Mouse (Mus musculus): Measurements from ENCODE around the gene Lrmda.

Lrmda gene

DNA sequence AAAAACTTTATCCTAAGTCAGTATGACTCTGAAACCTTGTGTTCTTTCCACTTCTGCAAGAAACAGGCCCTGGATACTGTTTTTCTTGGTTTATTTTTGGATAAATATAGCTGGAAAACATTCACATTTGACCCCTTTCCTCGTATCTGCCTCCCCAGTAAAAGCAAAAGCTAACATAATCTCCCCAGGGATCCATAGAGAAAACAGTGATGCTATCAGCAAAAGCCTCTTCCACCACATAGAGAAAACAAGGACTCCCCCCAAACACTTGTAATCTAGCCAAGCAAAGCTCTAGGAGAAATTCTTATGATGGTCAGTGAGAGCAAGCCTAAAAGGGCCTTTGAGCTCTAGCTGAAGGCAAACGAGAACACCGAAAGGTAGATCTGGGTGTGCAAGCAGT, 309.7 kb downstream of the Lrmda start:
- no peak for DNase-seq (ENCODE audit: low spot score)

DNA sequence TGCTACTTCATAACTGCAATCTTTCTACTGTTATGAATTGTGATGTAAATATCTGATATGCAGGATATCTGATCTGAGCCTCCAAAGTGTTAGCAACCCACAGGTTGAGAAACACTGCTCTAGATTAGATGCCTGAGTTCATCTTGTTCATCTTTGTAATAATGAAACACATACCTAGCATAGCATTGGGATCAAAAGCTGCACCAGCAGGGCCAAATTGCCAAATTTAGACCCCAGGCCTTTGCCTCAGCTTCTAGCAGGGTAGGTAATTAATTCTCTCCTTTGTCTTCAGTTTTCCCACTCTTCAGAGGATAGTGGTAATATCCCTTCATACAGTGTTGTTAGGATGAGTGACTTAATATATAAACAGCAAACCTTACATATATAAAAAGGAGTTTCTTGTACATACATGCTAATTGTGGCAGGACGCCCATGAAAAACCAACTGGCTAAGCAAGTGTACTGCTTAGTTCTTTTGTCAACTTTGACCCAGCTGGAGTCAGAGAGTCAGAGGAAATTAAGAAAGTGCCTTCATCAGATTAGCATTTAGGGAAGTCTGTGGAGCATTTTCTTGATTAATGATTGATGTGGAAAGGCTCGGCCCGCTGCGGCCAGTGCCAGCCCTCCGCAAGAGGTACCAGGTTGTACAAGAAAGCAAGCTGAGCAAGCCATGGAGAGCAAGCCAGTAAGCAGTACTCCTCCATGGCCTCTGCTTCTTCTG, 315.7 kb downstream of the Lrmda start:
- DNase-seq (ENCODE audit: low spot score) = no peak

DNA sequence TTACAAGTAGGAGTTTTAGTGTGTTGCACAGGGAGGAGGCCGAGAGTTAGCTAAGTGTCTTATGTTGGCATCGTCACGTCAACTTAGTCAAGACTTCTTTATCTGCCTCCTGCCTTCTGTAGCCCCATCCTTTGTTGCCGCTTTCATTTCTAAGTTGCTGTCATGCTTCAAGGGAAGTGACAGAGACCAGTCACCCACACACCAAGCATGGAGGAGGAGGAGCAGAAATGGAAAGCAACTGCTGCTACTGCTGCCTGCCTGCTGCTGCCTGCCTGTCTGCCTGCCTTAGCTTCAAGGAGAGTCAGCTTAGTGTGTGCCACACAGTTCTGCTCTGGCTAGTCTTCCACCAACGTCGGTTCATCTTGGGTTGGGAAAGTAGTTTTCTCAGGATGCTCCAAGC, 319.7 kb downstream of the Lrmda start:
- DNase-seq (ENCODE audit: low spot score) = no peak

DNA sequence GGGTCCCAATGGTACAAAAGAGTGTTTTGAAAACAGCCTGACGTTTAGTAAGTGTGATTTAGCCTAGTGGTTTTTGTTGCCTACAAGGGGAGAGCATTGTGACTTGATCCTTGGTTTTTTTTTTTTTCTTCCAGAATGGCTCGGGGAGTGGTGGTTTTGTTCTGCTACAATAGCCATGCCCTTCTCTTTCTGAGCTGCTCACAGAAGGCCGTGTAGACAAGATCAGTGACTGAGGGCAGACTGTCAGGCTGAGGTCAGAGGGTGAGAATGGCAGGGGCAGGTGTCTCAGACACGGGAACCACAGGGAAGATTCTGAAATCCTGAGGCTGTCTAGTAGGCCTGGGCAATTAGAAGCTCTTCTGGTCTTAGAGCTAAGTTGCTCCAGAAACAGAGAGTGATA, 323.8 kb downstream of the Lrmda start:
- no peak for DNase-seq (ENCODE audit: low spot score)

GRCm38 (mm10) chr14:22345248-22345647, 325.7 kb downstream of the Lrmda start:
- DNase-seq (ENCODE audit: low spot score) = no peak

DNA sequence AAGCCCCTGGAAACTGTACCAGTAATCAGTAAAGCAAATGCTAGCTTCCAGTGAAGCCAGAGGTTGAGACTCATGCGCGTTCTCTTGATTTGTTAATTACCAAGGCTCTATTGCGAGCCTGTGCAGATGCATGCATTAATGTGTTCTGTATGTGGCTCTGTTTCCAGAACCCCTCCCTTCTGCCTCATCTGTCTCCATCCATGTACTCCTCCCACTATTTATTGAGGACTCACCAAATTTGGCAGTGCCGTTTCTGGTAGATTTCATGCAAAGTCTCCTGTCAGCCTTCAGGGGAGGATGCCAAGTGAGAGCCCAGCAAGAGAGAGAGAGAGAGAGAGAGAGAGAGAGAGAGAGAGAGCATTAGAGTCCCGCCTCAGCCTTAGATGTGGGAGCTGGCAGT, 334.1 kb downstream of the Lrmda start:
- no peak for DNase-seq (ENCODE audit: low spot score)

GRCm38 (mm10) chr14:22354769-22355574, 335.5 kb downstream of the Lrmda start:
- no peak for DNase-seq (ENCODE audit: low spot score)

DNA sequence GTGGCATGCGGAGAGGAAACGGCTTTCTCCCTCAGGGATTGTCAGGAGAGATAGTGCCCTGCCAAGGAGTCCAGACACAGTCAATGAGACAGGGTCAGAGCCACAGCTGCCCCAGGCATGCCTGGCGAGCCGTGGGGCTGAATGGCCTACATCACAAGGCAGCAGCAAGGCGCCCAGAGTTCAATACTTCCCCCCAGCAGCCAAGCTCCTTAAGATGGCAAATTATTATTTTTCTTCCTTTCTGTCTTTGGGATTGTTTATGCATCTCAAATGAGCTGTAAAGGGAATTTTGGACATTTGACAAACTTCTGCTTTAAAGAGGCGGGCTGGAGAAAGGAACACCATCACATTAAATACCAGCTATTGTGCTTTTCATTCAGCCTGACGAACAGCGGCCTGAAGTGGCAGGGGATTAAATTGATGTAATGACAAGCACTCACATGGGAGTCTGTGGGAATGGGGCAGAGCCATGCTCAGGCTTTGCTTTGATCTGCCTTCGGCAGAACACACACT, 338.5 kb downstream of the Lrmda start:
- DNase-seq (ENCODE audit: low spot score) = no peak

- no peak for DNase-seq (ENCODE audit: low spot score)
These were observed 344.7 kb downstream of the Lrmda start for GRCm38 (mm10) chr14:22364010-22364748.

DNA sequence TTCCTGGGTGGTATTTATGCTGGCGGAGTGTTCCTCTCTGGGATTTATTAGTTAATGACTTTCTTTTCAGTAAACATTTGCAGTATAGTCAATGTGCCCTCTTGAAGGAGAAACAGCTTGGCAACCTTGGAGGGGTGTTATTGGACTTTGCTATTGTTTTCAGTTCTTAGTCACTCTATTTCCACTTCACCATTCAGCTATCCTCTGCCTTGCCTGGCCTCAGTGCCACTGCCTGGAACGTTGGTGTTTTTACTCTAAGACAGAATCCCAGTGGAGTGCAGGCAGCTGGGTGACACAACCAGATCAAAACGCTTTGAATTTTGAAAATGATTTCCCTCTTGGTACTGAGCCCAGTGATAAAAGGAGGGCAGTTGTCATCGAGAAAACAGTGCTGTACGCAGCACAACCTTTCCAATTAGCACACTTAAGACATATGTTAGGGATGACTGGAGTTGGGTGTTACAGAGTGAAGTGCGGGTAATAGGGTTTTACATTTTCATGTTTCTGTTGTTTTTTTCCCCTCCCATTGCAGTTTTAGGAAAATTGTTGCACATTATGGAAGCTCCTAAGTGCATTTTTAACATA, 345.4 kb downstream of the Lrmda start:
- no peak for DNase-seq (ENCODE audit: low spot score)

GRCm38 (mm10) chr14:22367615-22368014, 348.1 kb downstream of the Lrmda start:
- DNase-seq (ENCODE audit: low spot score) = no peak

DNA sequence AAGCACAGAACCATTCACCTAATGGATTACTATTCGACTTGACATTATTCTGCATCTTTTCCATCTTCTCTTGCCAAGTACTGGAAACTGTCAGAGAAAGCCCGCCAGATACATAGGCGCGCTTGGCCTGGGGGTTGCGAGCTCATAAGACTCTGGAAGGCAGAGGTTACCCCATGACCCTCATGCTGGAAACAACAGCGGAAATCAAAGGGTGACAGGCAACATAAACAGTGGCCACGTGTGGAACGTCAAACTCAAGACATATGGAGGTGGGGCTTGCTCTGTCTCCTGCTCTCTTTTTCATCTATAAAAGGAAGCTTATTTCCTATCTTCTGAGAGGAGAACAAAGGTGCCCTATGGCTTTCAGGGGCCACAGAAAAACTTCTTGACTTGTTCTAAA, 351.6 kb downstream of the Lrmda start:
- no peak for DNase-seq (ENCODE audit: low spot score)

DNA sequence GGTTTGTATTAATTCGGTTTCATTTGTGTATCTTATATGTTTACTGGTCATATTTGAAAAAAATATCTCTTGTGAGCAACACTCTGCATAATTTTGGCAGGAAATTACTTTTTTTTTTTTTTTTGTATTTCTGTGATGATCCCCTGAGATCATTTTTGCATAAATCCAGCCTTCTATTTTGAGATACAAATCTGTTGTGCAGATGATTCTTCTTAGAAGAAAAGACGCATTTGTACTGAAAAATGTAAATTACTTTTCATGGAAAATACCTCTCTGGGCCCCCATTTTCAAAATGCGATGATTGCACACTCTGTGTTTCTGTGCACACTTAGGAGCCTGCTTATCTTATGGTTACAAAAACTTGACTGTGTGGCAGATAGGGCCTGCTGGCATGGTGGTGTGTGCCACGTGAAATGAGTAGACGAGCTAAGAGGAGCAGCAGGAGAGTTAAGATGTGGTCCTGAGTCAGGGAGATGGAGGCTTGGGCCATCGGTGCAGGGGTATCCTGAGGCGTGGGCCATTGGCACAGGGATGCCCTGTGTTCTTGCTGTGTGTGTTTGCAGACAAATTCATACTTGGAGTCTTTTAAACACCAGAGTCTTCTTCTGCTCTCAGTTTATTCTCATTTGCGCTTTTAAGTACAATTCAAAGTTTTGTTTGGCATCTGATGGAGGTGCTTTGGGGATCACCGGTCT, 353.3 kb downstream of the Lrmda start:
- no peak for DNase-seq (ENCODE audit: low spot score)

DNA sequence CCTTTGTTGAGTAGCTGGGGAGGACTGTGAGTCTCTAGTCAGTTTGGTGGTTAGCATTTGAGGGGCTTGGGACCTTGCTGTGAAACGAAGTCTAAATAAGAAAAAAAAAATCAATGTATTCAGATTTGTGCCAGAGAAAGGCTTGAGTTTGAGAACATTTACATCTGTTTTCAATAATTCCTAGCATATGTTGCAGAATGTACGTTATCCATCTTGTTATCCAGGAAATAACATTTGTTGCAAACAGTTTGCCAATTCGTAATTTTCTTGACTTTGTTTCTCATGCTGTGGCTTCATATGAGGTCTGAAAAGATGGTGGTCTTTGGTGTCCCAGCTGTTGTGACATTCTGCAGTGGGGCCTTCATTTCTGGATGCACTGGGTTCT, 353.8 kb downstream of the Lrmda start:
- no peak for DNase-seq (ENCODE audit: low spot score)

- DNase-seq (ENCODE audit: low spot score) = no peak
These were observed 357.6 kb downstream of the Lrmda start for GRCm38 (mm10) chr14:22377148-22377547.

DNA sequence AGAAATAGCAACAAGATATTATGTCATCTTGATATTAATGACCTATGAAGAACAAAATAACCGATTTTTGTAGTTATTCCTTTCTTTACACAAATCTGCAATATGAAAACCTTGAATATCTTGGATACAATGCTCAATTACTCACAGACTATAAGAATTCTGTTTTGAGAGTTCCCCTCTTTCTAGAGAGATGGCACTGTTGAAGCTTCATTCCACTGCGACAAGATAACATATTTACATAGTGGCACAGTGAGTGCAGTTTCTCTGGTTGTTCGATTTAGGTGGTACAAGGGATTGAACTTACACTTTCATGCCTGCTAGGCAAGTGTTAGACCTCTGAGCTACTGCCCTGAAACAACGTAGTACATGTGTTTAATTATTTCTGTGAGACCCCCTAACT, 362.6 kb downstream of the Lrmda start:
- DNase-seq (ENCODE audit: low spot score) = no peak

- DNase-seq (ENCODE audit: low spot score) = no peak
These were observed 374.1 kb downstream of the Lrmda start for GRCm38 (mm10) chr14:22393616-22394015.

DNA sequence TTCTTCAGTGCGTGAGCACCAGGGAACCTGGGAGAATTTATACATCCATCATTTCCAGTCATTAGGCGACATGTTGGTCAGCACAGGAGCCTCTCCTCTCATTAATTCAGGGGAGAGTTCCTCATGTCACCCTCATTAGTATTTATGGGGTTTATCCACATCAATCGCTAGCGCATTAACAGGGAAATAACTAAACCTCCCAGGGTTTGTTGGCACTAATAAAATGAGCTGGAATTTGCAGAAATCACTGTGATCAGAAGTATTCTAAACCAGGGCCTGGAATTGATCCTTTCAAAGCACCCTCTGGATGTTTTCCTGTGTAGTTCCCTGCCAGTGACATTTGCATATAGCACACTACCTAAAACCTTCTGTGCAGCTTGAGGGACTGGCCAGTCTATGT, 382.9 kb downstream of the Lrmda start:
- no peak for DNase-seq (ENCODE audit: low spot score)

DNA sequence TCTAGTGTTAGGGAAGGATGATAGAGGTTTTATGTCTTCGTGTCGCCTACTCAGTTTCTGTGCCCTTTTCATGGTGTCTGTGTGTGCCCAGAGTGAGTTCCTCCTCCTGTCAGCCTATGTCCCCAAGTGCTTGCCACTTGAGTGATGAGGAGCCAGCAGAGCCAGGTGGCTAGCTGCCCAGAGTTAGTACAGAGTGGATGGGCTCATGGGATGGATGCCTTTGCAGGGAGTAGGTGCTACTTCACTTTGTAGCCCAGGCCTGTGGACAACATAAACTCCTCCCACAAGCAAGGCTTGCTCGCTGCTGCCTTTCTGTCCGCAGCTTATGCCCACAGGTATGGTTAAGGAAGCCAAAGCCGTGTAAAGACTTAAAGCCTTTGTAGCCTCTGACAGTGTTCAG, 387.1 kb downstream of the Lrmda start:
- DNase-seq (ENCODE audit: low spot score) = no peak

DNA sequence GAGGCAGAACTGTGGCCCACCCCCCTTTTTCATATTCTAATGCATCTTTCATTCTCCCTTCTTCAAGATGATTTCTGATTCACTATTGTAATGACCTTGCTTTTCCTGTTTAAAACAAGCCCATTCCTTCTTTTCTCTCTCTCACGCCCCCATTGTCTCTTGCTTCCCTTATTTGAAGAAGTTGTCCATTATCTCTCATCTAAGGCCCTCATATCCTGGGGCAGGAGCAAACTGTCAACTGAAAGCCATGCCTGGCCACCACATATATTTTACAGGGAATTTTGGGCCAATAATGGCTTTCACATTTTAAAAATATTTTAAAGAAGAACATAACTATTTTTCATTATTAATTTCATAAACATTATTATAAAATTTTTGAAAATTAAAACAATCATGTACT, 391.3 kb downstream of the Lrmda start:
- no peak for DNase-seq (ENCODE audit: low spot score)

- DNase-seq (ENCODE audit: low spot score) = peak; percentile 5
These were observed 393.7 kb downstream of the Lrmda start for GRCm38 (mm10) chr14:22413220-22413619.

DNA sequence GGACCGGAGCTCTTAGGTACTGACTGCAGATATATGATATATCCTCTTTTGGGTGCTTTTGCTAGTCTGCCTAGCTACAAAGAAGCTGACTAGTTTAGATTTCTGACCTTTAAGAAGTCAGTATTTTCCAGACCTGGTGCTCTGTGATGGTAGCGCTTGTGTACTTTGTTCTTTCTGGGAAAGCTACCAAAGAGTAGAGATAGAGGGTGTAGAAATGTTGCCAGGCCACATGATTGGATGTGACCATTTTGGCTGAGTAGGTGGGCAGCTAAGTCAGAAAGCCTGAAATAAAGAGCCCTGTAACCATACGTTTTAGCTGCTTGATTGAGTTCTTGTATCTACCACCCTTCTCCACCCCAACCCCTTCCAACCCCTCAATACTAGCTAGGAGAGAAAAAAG, 398.2 kb downstream of the Lrmda start:
- no peak for DNase-seq (ENCODE audit: low spot score)
